Mouse (Mus musculus) stomach, embryonic 15.5 days (tissue): ENCODE results near the gene Lcmt1. TPM values are rescaled to one million over a fixed set of nuclear protein-coding genes. Genes with fewer than 3 reads are reported as not detected.

Experiments used
- ATAC-seq: fragments of 200-750 bp; cut with Nextera tagmentation; 2 replicates; pipeline ENCODE4 v1.8.0; 2017; ENCODE audit warnings: low read depth, moderate number of reproducible peaks, moderate TSS enrichment; ENCODE audit not compliant: insufficient read depth, low FRiP score
- H3K27ac ChIP-seq: fragments of 300-500 bp; sonication (generic); 2 replicates; pipeline ENCODE4 v1.5.1; 2015; ENCODE audit warnings: mild to moderate bottlenecking, inconsistent platforms
- H3K27me3 ChIP-seq: fragments of 300-500 bp; sonication (generic); replicated peaks from 2 replicates; pipeline ENCODE4 v1.6.1; 2015; ENCODE audit warnings: inconsistent platforms
- H3K36me3 ChIP-seq: fragments of 300-500 bp; sonication (generic); 2 replicates; pipeline ENCODE4 v1.6.1; 2015; ENCODE audit warnings: inconsistent platforms
- H3K4me1 ChIP-seq: fragments of 300-500 bp; sonication (generic); 2 replicates; pipeline ENCODE4 v1.6.1; 2015; ENCODE audit warnings: inconsistent platforms
- H3K4me2 ChIP-seq: fragments of 300-500 bp; sonication (generic); 2 replicates; pipeline ENCODE4 v1.6.1; 2015; ENCODE audit warnings: mild to moderate bottlenecking, inconsistent platforms
- H3K4me3 ChIP-seq: fragments of 300-500 bp; sonication (generic); replicated peaks from 2 replicates; pipeline ENCODE4 v1.5.1; 2015; ENCODE audit warnings: inconsistent platforms
- H3K9ac ChIP-seq: fragments of 300-500 bp; sonication (generic); 2 replicates; pipeline ENCODE4 v1.6.1; 2015; ENCODE audit warnings: inconsistent platforms
- H3K9me3 ChIP-seq: fragments of 300-500 bp; sonication (generic); 2 replicates; pipeline ENCODE4 v1.6.1; 2016; ENCODE audit warnings: inconsistent platforms
- WGBS: fragments of 180-500 bp; shearing (Covaris S2); methylation state at CpG from one replicate; pipeline ENCODE4 v1.1.7; 2015; 5-methylcytosine and 5-hydroxymethylcytosine counted together
- polyA plus RNA-seq: library from polyadenylated mRNA; unstranded; fragments of >200 nt; fragmentation: Nextera tagmentation; extraction: Ambion mirVana; gene quantifications from 2 replicates; pipeline ENCODE4 v1.2.1, GENCODE M21; 2015

Gene Lcmt1
- polyA plus RNA-seq, 1 experiment from 2014 or later = 43.3 TPM

GRCm38 (mm10) chr7:123463569-123463968 lies 94.0 kb downstream of the Lcmt1 start:
- Histone ChIP-seq H3K9me3 (no peaks in the 10 kb centered on the region), H3K27ac (no peak overlapping the region), H3K4me1 (no peaks in the 10 kb centered on the region), H3K4me3 (no peak overlapping the region), H3K4me2 (no peak overlapping the region), H3K9ac (no peak overlapping the region), H3K27me3 (no peaks in the 10 kb centered on the region), H3K36me3 (no peaks in the 10 kb centered on the region)
- WGBS = 87% methylated on average over 4 of the region's 4 CpGs
- no peak for ATAC-seq

GRCm38 (mm10) chr7:123465692-123466387 lies 96.3 kb downstream of the Lcmt1 start:
- no peak for ATAC-seq
- WGBS = 28% methylated on average over 6 of the region's 6 CpGs
- H3K36me3 ChIP-seq = no peaks in the 10 kb centered on the region

GRCm38 (mm10) chr7:123467961-123468360 lies 98.4 kb downstream of the Lcmt1 start:
- Histone ChIP-seq H3K4me1 (no peaks in the 10 kb centered on the region), H3K27me3 (no peaks in the 10 kb centered on the region), H3K4me3 (no peak overlapping the region), H3K9me3 (no peaks in the 10 kb centered on the region), H3K27ac (no peak overlapping the region), H3K36me3 (no peaks in the 10 kb centered on the region), H3K9ac (no peak overlapping the region), H3K4me2 (no peak overlapping the region)
- ATAC-seq = no peak
- WGBS = 96% methylated on average over 1 of the region's 1 CpGs

More at GRCm38 (mm10) chr7:123465692-123466387, 96.3 kb downstream of the Lcmt1 start:
- Histone ChIP-seq H3K4me3 (no peak overlapping the region), H3K4me2 (no peak overlapping the region), H3K9ac (no peak overlapping the region), H3K27me3 (no peaks in the 10 kb centered on the region), H3K27ac (no peak overlapping the region), H3K9me3 (no peaks in the 10 kb centered on the region), H3K4me1 (no peaks in the 10 kb centered on the region)

Other genes starting within 250 kb of the Lcmt1 start
- gene Tnrc6a, start 245.9 kb upstream of the Lcmt1 start, polyA plus RNA-seq = 38.4 and 46.4 TPM in 2 replicates
- gene Slc5a11, start 155.0 kb upstream of the Lcmt1 start, polyA plus RNA-seq = 1.3 and 1.9 TPM in 2 replicates
- gene Arhgap17, start 131 bp downstream of the Lcmt1 start, polyA plus RNA-seq = 16.2 and 19.9 TPM in 2 replicates
- 27.3 and 35.6 TPM in 2 replicates for gene Aqp8, start 92.5 kb downstream of the Lcmt1 start, polyA plus RNA-seq
- gene Zkscan2, start 130.7 kb downstream of the Lcmt1 start, polyA plus RNA-seq = 2.0 and 2.3 TPM in 2 replicates